Mouse (Mus musculus) bone marrow, adult 2 months (tissue): Measurements from ENCODE around the gene Cox4i2. TPM values are rescaled to one million over a fixed set of nuclear protein-coding genes. Genes with fewer than 3 reads are reported as not detected.

Source experiments
- H3K27ac ChIP-seq: fragments of 200-500 bp; 2 replicates; pipeline ENCODE4 v1.5.1; 2012; ENCODE audit warnings: low read depth, mild to moderate bottlenecking, control low read depth, inconsistent platforms, low read length; ENCODE audit not compliant: control insufficient read depth, poor library complexity, insufficient read depth
- H3K4me1 ChIP-seq: fragments of 200-500 bp; 2 replicates; pipeline ENCODE4 v1.6.1; 2011; ENCODE audit warnings: low read length; ENCODE audit not compliant: control insufficient read depth, insufficient read depth
- H3K4me3 ChIP-seq: fragments of 200-500 bp; replicated peaks from 2 replicates; pipeline ENCODE3; 2011; ENCODE audit warnings: mild to moderate bottlenecking, low read depth, low read length, control low read depth; ENCODE audit not compliant: control insufficient read depth
- CTCF ChIP-seq: fragments of 200-500 bp; IDR thresholded peaks from 2 replicates; pipeline ENCODE4 v1.5.1; 2011; ENCODE audit warnings: low read length, control low read depth; ENCODE audit not compliant: control insufficient read depth, insufficient read depth
- POLR2A ChIP-seq: fragments of 200-500 bp; IDR thresholded peaks from 2 replicates; pipeline ENCODE4 v1.6.1; 2011; ENCODE audit warnings: low read depth, mild to moderate bottlenecking, control low read depth, low read length, borderline replicate concordance; ENCODE audit not compliant: control insufficient read depth
- WGBS: fragments of 180-500 bp; shearing (Covaris S2); methylation state at CpG from one replicate; pipeline ENCODE4 v1.1.7; 2018; 5-methylcytosine and 5-hydroxymethylcytosine counted together
- polyA plus RNA-seq: library from polyadenylated mRNA; stranded (reverse); fragments of >200 nt; gene quantifications from 2 replicates; pipeline ENCODE4 v1.2.4, GENCODE M21; 2011; ENCODE audit warnings: low replicate concordance; ENCODE audit not compliant: missing spikeins, insufficient read depth, insufficient read length

Gene Cox4i2
- polyA plus RNA-seq, 1 experiment: not detected

GRCm38 (mm10) chr2:152803081-152803480, 49.1 kb downstream of the Cox4i2 start:
- TF ChIP-seq POLR2A (no peak), CTCF (no peak)
- H3K4me3 ChIP-seq: no peak overlapping the region
- 89% methylated on average over 5 of the region's 5 CpGs for WGBS
- no peak overlapping the region for H3K27ac ChIP-seq
- H3K4me1 ChIP-seq: peaks cover 1% of the 10 kb centered on the region; the same call in 1 of the 2 replicates

DNA sequence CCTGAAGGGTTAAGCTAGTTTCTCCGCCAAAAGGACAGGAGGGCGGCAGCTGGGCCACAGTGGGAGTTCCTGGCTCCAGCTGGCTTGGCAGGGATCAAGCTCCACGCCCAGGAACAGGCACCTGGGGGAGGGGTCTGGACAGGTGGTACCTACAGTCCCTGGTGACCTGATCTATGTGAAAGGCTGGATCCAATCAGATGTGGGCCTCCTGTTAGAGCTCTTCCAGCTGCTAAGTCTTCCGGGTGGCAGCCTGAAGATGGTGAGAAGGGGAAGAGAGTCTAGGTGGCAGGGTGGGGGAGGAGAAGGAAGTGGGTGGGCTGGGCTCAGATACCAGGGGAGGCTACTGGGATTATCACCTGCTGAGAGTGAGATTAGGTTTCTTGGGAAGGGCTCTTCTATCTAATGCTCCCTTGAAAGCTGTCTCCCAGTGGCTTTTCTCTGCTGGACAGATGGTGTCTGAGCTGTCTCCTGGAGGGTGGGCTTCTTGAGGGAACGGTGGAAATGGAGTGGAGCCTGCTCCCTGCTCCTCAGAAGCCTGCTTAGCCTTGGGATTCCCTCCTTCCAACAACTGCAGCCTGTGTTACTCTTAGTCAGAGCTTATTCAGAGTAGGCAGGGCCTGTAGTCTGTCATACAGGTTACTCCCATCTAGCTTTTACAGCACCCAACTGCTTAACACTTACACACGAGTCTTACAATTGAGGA, 50.6 kb downstream of the Cox4i2 start:
- H3K4me3 ChIP-seq: no peak overlapping the region
- peaks cover 1% of the 10 kb centered on the region; the same call in 1 of the 2 replicates for H3K4me1 ChIP-seq
- TF ChIP-seq CTCF (no peak), POLR2A (no peak)
- 35% methylated on average over 6 of the region's 6 CpGs for WGBS
- no peak overlapping the region for H3K27ac ChIP-seq

GRCm38 (mm10) chr2:152805111-152805490, 51.1 kb downstream of the Cox4i2 start:
- TF ChIP-seq POLR2A (no peak), CTCF (no peak)
- WGBS: 74% methylated on average over 5 of the region's 5 CpGs
- Histone ChIP-seq H3K4me3 (no peak overlapping the region), H3K27ac (no peak overlapping the region), H3K4me1 (peaks cover 3% of the 10 kb centered on the region; the same call in 1 of the 2 replicates)

GRCm38 (mm10) chr2:152806037-152806436, 52.1 kb downstream of the Cox4i2 start:
- Histone ChIP-seq H3K4me3 (no peak overlapping the region), H3K4me1 (peaks cover 4% of the 10 kb centered on the region; the same call in 1 of the 2 replicates), H3K27ac (no peak overlapping the region)
- TF ChIP-seq POLR2A (no peak), CTCF (no peak)
- WGBS: 58% methylated on average over 2 of the region's 2 CpGs

GRCm38 (mm10) chr2:152808178-152808577, 54.2 kb downstream of the Cox4i2 start:
- TF ChIP-seq POLR2A: no peak
- no peak for TF ChIP-seq CTCF
- H3K27ac ChIP-seq: no peak overlapping the region
- 89% methylated on average over 3 of the region's 3 CpGs for WGBS
- peaks cover 4% of the 10 kb centered on the region for H3K4me1 ChIP-seq
- no peak overlapping the region for H3K4me3 ChIP-seq

- 67% methylated on average over 5 of the region's 5 CpGs for WGBS
- TF ChIP-seq CTCF (no peak), POLR2A (no peak)
Observed at GRCm38 (mm10) chr2:152810158-152810941, 56.4 kb downstream of the Cox4i2 start.

GRCm38 (mm10) chr2:152811336-152812165, 57.6 kb downstream of the Cox4i2 start:
- WGBS: 65% methylated on average over 3 of the region's 3 CpGs
- Histone ChIP-seq H3K4me1 (peaks cover 12% of the 10 kb centered on the region), H3K27ac (peak overlapping the region; percentile 61; the same call in 1 of the 2 replicates), H3K4me3 (no peak overlapping the region)
- TF ChIP-seq POLR2A: no peak
- TF ChIP-seq CTCF: no peak

More at GRCm38 (mm10) chr2:152810158-152810941, 56.4 kb downstream of the Cox4i2 start:
- Histone ChIP-seq H3K27ac (peak overlapping the region; percentile 19; the same call in 1 of the 2 replicates), H3K4me1 (peaks cover 11% of the 10 kb centered on the region), H3K4me3 (no peak overlapping the region)
